Mouse (Mus musculus): ENCODE data around the gene Tex21. TPM values are rescaled to one million over a fixed set of nuclear protein-coding genes. Genes with fewer than 3 reads are reported as not detected.
"Not testable (repeated sequence)": the region's sequence is repeated elsewhere in the genome, so short reads cannot be mapped to it uniquely, and the experiment has no call there.

Gene Tex21
- polyA plus RNA-seq, 1 experiment = not detected

DNA sequence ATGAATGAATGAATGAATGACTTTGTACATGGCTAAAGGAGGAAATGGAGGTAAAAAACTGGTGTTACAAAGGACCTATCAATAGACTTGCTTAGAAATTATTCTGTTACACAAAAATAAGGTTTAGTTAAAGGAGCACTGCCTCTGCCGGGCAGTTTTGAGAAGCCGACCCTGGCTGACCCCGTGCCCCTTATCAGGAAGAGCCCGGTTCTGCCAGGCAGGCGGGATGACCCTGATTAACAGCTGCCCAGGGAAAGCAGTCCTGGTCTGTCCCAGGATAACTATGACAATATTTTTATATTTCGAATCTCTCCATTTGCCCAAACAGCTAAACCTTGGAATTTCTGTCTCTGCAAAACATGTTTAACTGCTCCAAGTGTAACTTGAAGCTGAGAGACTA is 62.3 kb downstream of the Tex21 start:
- TF ChIP-seq GATA1 (IDR thresholded peaks at IDR 0.05; ENCODE audit: borderline replicate concordance, low read length) = no peak
- TF ChIP-seq FLI1 (IDR thresholded peaks at IDR 0.05; ENCODE audit: low read length) = no peak
- peaks cover 21% of the 10 kb centered on the region for H3K27me3 ChIP-seq (replicated peaks)
- no peaks in the 10 kb centered on the region for H3K36me3 ChIP-seq (replicated peaks; ENCODE audit: low read length)
- no peaks in the 10 kb centered on the region for H3K9me3 ChIP-seq
- no peaks in the 10 kb centered on the region for H3K4me1 ChIP-seq
- H3K4me3 ChIP-seq (replicated peaks) = no peak overlapping the region

DNA sequence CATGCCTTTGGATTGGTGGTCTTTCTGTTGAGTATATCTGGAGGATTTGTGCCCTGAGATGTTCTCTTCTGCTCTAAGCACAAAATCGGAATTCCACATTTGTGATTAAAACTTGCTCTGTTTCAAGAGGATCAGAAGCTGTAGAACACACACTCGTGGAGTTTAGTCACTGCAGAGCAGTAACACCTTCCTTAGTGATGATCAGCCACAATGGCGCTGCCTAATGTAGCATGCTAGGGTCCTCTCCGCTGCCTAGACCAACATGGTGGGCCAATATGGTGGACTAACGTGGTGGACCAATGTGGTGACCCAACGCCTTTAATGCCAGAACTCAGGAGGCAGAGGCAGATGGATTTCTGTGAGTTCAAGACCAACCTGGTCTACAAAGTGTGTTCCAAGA is 63.7 kb downstream of the Tex21 start:
- no peak for TF ChIP-seq GATA1 (IDR thresholded peaks at IDR 0.05; ENCODE audit: borderline replicate concordance, low read length)
- no peak for TF ChIP-seq FLI1 (IDR thresholded peaks at IDR 0.05; ENCODE audit: low read length)
- H3K27me3 ChIP-seq (replicated peaks) = peaks cover 22% of the 10 kb centered on the region
- no peaks in the 10 kb centered on the region for H3K36me3 ChIP-seq (replicated peaks; ENCODE audit: low read length)
- H3K9me3 ChIP-seq = no peaks in the 10 kb centered on the region
- peaks cover 2% of the 10 kb centered on the region; the same call in 1 of the 2 replicates for H3K4me1 ChIP-seq
- H3K4me3 ChIP-seq (replicated peaks) = no peak overlapping the region

DNA sequence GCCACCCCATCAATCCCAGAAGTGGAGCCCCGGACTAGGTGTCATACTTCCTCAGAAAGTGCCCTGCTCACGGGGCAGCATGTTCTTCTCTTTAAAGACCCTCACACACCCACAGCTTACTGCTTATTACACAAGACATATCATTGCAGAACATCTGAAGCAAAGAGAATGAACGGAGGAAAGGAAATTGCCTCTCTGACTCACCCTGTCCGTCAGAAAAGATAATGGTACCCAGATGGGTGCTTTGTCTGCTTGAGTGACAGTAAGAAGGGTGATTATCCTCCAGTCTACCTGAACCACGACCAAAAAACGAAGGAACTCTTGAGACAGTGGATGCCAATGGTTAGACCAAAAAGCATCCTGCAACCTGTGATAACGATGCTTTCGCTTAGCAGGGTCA is 65.1 kb downstream of the Tex21 start:
- Histone ChIP-seq H3K27me3 (replicated peaks) (peaks cover 28% of the 10 kb centered on the region), H3K4me1 (peaks cover 15% of the 10 kb centered on the region), H3K4me3 (replicated peaks) (no peak overlapping the region), H3K36me3 (replicated peaks; ENCODE audit: low read length) (no peaks in the 10 kb centered on the region), H3K9me3 (no peaks in the 10 kb centered on the region)
- TF ChIP-seq FLI1 (IDR thresholded peaks at IDR 0.05; ENCODE audit: low read length) (no peak), GATA1 (IDR thresholded peaks at IDR 0.05; ENCODE audit: borderline replicate concordance, low read length) (no peak)

DNA sequence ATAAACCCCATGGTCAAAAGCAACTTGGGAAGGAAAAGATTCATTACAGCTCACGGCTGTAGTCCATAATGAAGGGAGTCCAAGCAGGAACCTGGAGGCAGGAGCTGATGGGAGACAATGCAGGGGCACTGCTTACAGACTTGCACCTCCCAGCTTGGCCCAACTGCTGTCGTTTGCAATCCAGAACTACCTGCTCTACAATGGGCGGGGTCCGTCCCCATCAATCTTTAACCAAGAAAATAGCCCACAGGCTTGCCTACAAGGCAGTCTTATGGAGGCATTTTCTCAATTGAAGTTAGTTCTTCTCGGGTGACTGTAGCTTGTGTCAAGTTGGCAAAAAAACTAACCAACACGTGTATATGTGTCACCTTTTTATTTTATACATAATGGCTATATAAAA is 66.1 kb downstream of the Tex21 start:
- no peaks in the 10 kb centered on the region for H3K9me3 ChIP-seq
- peaks cover 35% of the 10 kb centered on the region for H3K27me3 ChIP-seq (replicated peaks)
- H3K36me3 ChIP-seq (replicated peaks; ENCODE audit: low read length) = no peaks in the 10 kb centered on the region
- peaks cover 17% of the 10 kb centered on the region for H3K4me1 ChIP-seq
- TF ChIP-seq FLI1 (IDR thresholded peaks at IDR 0.05; ENCODE audit: low read length) = no peak
- no peak overlapping the region for H3K4me3 ChIP-seq (replicated peaks)

DNA sequence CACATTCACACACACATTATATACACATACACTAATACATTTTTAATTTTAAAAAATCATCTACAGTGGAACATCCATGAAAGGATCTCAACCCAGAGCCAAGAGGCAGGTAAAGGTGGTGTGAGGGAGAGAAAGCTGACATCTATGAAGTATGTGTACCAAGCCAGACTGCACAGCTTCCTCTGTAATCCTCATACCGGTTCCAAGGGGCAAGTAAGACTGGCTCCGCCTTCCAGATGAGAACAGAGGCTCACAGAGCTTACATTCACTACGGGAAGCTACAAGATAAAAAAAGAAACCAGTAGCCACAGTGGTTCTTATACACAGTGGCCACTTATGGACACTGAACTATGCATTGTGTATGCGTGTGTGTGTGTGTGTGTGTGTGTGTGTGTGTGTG is 67.0 kb downstream of the Tex21 start:
- no peak for TF ChIP-seq GATA1 (IDR thresholded peaks at IDR 0.05; ENCODE audit: borderline replicate concordance, low read length)
- no peak for TF ChIP-seq FLI1 (IDR thresholded peaks at IDR 0.05; ENCODE audit: low read length)
- Histone ChIP-seq H3K4me3 (replicated peaks) (no peak overlapping the region), H3K27me3 (replicated peaks) (peaks cover 36% of the 10 kb centered on the region), H3K36me3 (replicated peaks; ENCODE audit: low read length) (no peaks in the 10 kb centered on the region), H3K4me1 (peaks cover 17% of the 10 kb centered on the region), H3K9me3 (no peaks in the 10 kb centered on the region)

DNA sequence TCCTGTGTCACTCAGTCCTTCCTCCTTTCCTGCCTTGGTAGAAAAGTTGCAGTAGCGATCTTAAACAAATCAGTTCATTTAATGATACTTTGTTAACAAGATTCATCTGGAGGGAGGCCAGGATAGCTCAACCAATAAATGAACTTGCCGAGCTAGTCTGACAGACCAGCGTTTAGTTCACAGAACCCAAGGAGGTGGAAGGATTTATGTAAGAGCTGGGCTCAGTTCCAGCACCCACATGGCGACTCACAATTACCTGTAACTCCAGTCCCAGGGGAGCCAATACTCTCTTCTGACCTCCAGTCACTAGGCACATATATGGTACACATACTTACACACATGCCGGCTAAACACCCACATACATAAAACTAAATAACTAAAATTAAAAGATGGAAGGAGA is 67.5 kb downstream of the Tex21 start:
- Histone ChIP-seq H3K4me1 (peaks cover 17% of the 10 kb centered on the region), H3K9me3 (no peaks in the 10 kb centered on the region), H3K4me3 (replicated peaks) (no peak overlapping the region), H3K36me3 (replicated peaks; ENCODE audit: low read length) (no peaks in the 10 kb centered on the region), H3K27me3 (replicated peaks) (peaks cover 38% of the 10 kb centered on the region)
- TF ChIP-seq GATA1 (IDR thresholded peaks at IDR 0.05; ENCODE audit: borderline replicate concordance, low read length) (no peak), FLI1 (IDR thresholded peaks at IDR 0.05; ENCODE audit: low read length) (no peak)

DNA sequence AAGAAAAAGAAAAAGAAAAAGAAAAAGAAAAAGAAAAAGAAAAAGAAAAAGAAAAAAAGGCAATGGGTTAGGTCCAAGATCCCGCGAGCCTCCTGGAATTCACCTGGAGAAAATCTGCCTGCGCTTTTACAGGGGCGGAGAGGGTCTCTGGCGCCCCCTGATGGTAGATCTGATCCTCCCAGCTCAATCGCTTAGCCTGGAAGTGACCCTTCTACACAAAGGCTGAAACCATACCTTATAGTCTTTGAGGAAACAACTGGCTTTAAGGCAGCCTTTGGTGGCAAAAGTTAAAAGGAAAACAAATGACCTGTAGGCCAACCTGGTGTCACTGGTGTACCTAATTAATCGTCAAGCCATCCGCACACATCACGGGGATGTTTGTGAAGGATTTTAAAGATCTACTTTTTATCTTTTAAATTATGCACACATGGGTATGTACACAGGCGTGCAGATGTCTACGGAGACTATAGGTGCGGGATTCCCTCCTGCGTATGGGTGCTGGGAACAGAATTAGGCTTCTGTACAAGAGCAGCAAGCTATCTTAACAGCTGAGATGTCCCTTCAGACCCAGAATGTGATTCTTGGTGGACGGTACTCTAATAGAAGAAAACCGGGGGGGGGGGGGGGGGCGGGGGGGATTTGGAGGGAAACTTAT is 68.6 kb downstream of the Tex21 start:
- peaks cover 17% of the 10 kb centered on the region for H3K4me1 ChIP-seq
- peak overlapping the region; percentile 90 for H3K4me3 ChIP-seq (replicated peaks)
- TF ChIP-seq FLI1 (IDR thresholded peaks at IDR 0.05; ENCODE audit: low read length) (no peak), GATA1 (IDR thresholded peaks at IDR 0.05; ENCODE audit: borderline replicate concordance, low read length) (no peak)

DNA sequence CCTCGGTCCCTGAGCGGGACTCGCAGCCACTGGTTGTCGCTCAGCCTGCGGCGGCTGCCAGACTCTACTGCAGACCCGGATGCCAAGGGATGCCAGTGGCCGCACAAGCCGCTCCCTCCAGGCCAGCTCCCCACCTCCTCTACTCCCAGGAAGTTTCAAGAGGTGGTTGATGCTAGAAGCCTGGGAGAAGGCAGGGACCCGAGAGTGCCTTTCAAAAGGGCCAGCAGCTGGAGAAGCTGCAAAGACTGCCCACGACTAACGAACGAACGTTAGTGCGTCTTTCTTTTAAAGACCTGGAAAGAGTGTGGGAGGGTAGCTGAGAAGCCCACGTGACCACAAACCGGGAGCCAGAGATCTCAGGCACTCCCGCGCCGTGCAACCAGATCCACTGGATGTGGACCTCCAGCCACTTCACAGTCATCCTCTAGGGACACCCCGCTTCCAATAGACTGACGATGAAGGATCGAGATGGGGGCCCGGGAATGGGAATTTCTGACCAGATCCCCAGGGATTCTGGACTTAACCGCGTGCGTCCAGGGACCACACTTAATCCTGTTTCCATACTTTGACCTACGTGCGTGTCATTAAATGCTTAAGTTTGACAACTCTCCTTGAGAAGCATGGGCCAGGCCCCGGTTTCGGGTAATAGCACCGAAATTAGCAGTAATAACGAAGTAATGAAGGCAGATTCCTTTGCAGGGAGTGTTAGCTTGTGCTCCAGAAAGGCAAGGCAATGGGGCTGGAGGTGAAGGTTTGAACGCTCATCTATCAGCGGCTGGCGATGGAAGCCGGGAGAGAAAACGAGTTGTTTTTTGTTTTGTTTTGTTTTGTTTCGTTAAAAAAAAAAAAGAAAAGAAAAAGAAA is 69.3 kb downstream of the Tex21 start, which contains the start of gene Esr2:
TSS of gene Esr2 (minus strand) at position 260 of the 864 bp plus-strand sequence.
- TF ChIP-seq GATA1 (IDR thresholded peaks at IDR 0.05; ENCODE audit: borderline replicate concordance, low read length) = no peak
- no peak for TF ChIP-seq FLI1 (IDR thresholded peaks at IDR 0.05; ENCODE audit: low read length)
- H3K36me3 ChIP-seq (replicated peaks; ENCODE audit: low read length) = no peaks in the 10 kb centered on the region
- H3K27me3 ChIP-seq (replicated peaks) = peaks cover 40% of the 10 kb centered on the region
- H3K4me1 ChIP-seq = peaks cover 17% of the 10 kb centered on the region
- peak within 1 kb of the TSS; percentile 90 for H3K4me3 ChIP-seq (replicated peaks)
- H3K9me3 ChIP-seq = no peaks in the 10 kb centered on the region

More for the DNA sequence above, 68.6 kb downstream of the Tex21 start:
- peaks cover 44% of the 10 kb centered on the region for H3K27me3 ChIP-seq (replicated peaks)
- no peaks in the 10 kb centered on the region for H3K36me3 ChIP-seq (replicated peaks; ENCODE audit: low read length)
- H3K9me3 ChIP-seq = no peaks in the 10 kb centered on the region

DNA sequence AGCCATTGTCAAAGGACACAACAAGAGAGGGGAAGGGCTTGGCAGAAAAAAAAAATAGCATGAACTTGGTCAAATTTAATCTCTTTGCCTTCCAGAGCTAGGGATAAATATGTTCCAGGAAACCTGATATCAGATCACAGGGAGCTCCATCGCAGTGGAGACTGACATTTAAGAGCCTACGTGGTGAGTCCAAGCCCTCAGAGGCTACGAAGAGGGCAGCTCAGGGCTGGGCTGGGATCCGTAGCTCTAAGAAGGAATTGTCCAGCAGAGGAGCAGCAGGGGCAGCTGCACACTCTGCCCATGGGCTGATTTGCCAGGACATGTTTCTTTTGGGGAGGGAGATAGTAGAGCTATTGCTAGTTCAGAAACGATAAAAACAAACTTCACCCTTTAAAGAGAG is 80.9 kb downstream of the Tex21 start:
- no peak for TF ChIP-seq FLI1 (IDR thresholded peaks at IDR 0.05; ENCODE audit: low read length)
- no peak for TF ChIP-seq GATA1 (IDR thresholded peaks at IDR 0.05; ENCODE audit: borderline replicate concordance, low read length)
- no peaks in the 10 kb centered on the region for H3K4me1 ChIP-seq

DNA sequence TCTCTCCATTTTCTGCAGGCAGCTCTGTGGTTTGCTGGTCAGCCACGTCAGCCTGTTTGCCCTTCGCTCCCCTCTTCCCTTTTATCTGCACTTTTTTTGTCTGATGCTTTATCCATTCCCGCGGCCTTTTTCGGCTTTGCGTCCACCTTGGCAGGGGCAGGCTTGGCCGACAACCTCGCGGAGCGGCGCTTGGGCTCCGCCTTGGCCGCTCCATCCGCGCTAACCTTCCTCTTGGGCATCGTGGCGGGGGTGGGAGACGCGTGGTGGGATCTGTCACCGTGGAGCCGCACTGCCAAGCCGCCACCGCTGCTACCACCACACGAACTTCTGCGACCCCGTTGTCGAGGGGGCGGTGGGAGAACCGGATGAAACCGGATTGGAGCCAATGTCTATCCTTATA is 94.2 kb downstream of the Tex21 start:
- not testable (repeated sequence) for H3K9me3 ChIP-seq; H3K4me1 ChIP-seq; H3K36me3 ChIP-seq (replicated peaks; ENCODE audit: low read length)
- Histone ChIP-seq H3K27me3 (replicated peaks) (peaks cover 18% of the 10 kb centered on the region), H3K4me3 (replicated peaks) (peak overlapping the region; percentile 56)

More for the DNA sequence above, 80.9 kb downstream of the Tex21 start:
- H3K4me3 ChIP-seq (replicated peaks) = no peak overlapping the region
- H3K36me3 ChIP-seq (replicated peaks; ENCODE audit: low read length) = no peaks in the 10 kb centered on the region
- no peaks in the 10 kb centered on the region for H3K9me3 ChIP-seq
- H3K27me3 ChIP-seq (replicated peaks) = peaks cover 4% of the 10 kb centered on the region

Other genes with a start within 250 kb of the Tex21 start
- not detected in 2 replicates for gene Esr2, start 69.5 kb downstream of the Tex21 start, polyA plus RNA-seq (2012; ENCODE audit: insufficient read depth, low replicate concordance)
- gene Mthfd1, start 8.6 kb upstream of the Tex21 start, polyA plus RNA-seq (2012; ENCODE audit: insufficient read depth, low replicate concordance) = 30.6 and 61.4 TPM in 2 replicates
- gene Akap5, start 78.1 kb upstream of the Tex21 start, polyA plus RNA-seq (2012; ENCODE audit: insufficient read depth, low replicate concordance) = 0.63 TPM in 1 of 2 replicates, not detected in the other
- 2.4 and 7.2 TPM in 2 replicates for gene Zbtb25, start 122.9 kb upstream of the Tex21 start, polyA plus RNA-seq (2012; ENCODE audit: insufficient read depth, low replicate concordance)
- gene Zbtb1, start 123.5 kb upstream of the Tex21 start, polyA plus RNA-seq (2012; ENCODE audit: insufficient read depth, low replicate concordance) = 0.79 and 4.7 TPM in 2 replicates
- gene Hspa2, start 157.4 kb upstream of the Tex21 start, polyA plus RNA-seq (2012; ENCODE audit: insufficient read depth, low replicate concordance) = 2.9 and 5.8 TPM in 2 replicates
- not detected in 2 replicates for gene Ppp1r36, start 170.8 kb upstream of the Tex21 start, polyA plus RNA-seq (2012; ENCODE audit: insufficient read depth, low replicate concordance)

Measured in megakaryocyte, embryonic 14.5 days (primary cell).